Mouse (Mus musculus) heart, postnatal 0 days (tissue): ENCODE measurements around the gene Ift172.

Experiments used
- CTCF ChIP-seq: IDR thresholded peaks from 2 replicates; pipeline ENCODE4 v1.5.1; 2016; ENCODE audit warnings: antibody characterized with exemption, control low read depth, low read depth
- EP300 ChIP-seq: IDR thresholded peaks from 2 replicates; pipeline ENCODE4 v1.6.1; 2016; ENCODE audit warnings: antibody characterized with exemption, low read depth

DNA sequence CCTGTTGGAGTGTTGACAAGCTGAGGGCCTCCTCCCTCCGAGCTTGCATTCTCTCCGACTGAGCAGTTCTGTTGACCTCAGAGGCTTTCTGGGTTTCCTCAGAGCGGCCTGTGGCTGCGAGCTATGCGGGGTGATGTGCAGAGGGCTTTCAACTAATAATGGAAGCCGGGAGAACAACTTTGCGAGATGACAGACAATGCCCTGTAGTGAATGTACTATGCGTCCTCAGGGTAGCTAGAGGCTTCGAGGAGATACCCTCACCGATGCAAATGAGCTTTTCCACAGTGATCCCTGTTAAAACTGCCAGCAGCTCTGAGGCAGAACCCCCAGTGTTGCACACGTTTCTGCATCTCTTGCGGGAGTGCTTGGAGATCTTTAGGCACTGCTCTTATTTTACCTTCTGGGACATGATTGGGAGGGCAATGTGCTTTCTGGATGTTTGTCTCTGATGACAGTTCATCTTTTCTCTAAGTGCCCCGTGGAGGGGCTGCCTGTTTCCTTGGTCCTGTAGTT, 49.3 kb downstream of the Ift172 start:
- TF ChIP-seq CTCF (no peak), EP300 (no peak)
